9 mouse cellular contexts compared by ENCODE assay signal in the genomic region with DNA sequence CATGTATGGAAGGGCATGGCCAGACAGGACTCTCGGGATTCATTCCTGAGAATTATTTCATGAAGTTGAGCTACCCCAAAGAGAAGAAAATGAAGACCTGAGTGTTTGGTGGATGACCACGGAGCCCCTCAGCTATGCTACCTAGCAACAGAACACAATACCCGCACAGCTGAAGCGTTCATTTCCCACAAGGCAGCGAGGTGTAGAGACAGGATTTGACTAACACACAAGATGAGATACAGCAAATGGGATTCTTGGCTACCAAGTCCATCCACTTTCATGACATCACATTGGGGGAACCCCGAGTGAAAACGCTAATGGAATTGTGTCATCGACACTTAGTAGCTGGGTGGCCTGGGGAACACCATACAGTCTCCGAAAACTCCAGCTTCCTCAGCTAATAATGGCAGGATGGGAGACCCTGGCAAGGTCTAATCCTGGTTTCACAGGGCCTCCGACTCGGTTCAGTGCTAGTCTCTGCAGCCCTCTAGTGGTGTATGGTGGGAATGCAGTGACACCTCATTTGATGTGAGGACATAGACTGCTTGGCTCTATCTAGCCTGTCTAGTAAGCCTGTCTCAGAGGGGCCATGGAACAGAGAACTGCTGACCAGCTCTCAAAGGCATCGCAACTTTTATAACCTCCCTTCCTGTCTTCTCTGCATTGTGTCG. TPM values are rescaled to one million over a fixed set of nuclear protein-coding genes. Genes with fewer than 3 reads are reported as not detected.
A peak's percentile ranks its signal among the peaks of the same experiment; 100 is the strongest.
DNase-seq lines count a peak whose midpoint lies in the region; ATAC-seq and TF ChIP-seq lines count a peak whose summit lies in the region.
"Had no signal": no experiment of that assay in that cellular context is flagged by ENCODE, and none has a peak within 500 bp of the region (broad histone marks: within the 10 kb centered on the region; RNA-seq: fewer than 3 reads in every experiment).

No protein-coding gene starts in this region.

- ATAC-seq in G1E (ENCODE audit: extremely low read depth, insufficient number of reproducible peaks, low FRiP score, poor library complexity, severe bottlenecking), result peak; percentile 49; the same call in 1 of the 2 replicates
- peak; percentile 93 for ATAC-seq in forebrain, embryonic 15.5 days (replicated peaks)

- H3K9ac ChIP-seq in forebrain, embryonic 15.5 days (replicated peaks), result 0 out of 2 replicates have a peak overlapping the region, but pooled peaks have one; percentile 1

- no peaks in the 10 kb centered on the region for H3K36me3 ChIP-seq in G1E (replicated peaks)
- H3K36me3 ChIP-seq in forebrain, embryonic 15.5 days, result no peaks in the 10 kb centered on the region

- no peaks in the 10 kb centered on the region for H3K4me1 ChIP-seq in G1E (ENCODE audit: insufficient read depth, low read depth, low read length)
- peaks cover 17% of the 10 kb centered on the region for H3K4me1 ChIP-seq in forebrain, embryonic 15.5 days
- H3K4me1 ChIP-seq in lung, adult 2 months (ENCODE audit: control insufficient read depth, insufficient read depth, low read length), result no peaks in the 10 kb centered on the region
- peaks cover 7% of the 10 kb centered on the region; the same call in 1 of the 2 replicates for H3K4me1 ChIP-seq in olfactory bulb, adult 2 months (ENCODE audit: control insufficient read depth, insufficient read depth, low read length)

- no peak for TF ChIP-seq POLR2A in lung, adult 2 months (IDR thresholded peaks at IDR 0.05; ENCODE audit: borderline replicate concordance, extremely low read depth, low read depth, low read length)
- TF ChIP-seq POLR2A in olfactory bulb, adult 2 months (IDR thresholded peaks at IDR 0.05; ENCODE audit: insufficient read depth, low read depth, low read length), result no peak

- no peaks in the 10 kb centered on the region for H3K9me3 ChIP-seq in G1E (replicated peaks)
- no peaks in the 10 kb centered on the region for H3K9me3 ChIP-seq in forebrain, embryonic 15.5 days

- peak; percentile 56 for DNase-seq in G1E (ENCODE audit: low spot score)
- DNase-seq in cerebellum, adult 11 months, result peak; percentile 80
- peak; percentile 96 for DNase-seq in heart, postnatal 4 days
- peak; percentile 81 to 97 for DNase-seq in layer of hippocampus, adult 18-20 months (ENCODE audit: low spot score in 2 of 2)
- peak; percentile 83 for DNase-seq in lung, adult 2 months
- peak; percentile 79 for DNase-seq in testis, postnatal 14 days (ENCODE audit: low spot score)

- peak; percentile 91 for TF ChIP-seq CTCF in G1E (IDR thresholded peaks at IDR 0.05; ENCODE audit: low read depth, low read length)
- peak; percentile 96 for TF ChIP-seq CTCF in lung, adult 2 months (IDR thresholded peaks at IDR 0.05; ENCODE audit: insufficient read depth, low read length)
- TF ChIP-seq CTCF in olfactory bulb, adult 2 months (IDR thresholded peaks at IDR 0.05; ENCODE audit: insufficient read depth, low read depth, low read length), result peak; percentile 54; the same call in 1 of the 2 replicates

- 17% methylated on average over 13 of the region's 13 CpGs for WGBS in forebrain, embryonic 15.5 days
- WGBS in lung, adult 2 months, result 24% methylated on average over 13 of the region's 13 CpGs
- WGBS in olfactory bulb, adult 2 months, result 19% methylated on average over 13 of the region's 13 CpGs

- H3K4me2 ChIP-seq in forebrain, embryonic 15.5 days (replicated peaks), result peak overlapping the region; percentile 22

- H3K27ac ChIP-seq in forebrain, embryonic 15.5 days (replicated peaks), result no peak overlapping the region
- H3K27ac ChIP-seq in olfactory bulb, adult 2 months (ENCODE audit: insufficient read depth, low read depth, low read length), result no peak overlapping the region
- H3K27ac ChIP-seq: macrophage had no signal

- peaks cover 6% of the 10 kb centered on the region; the same call in 1 of the 2 replicates for H3K27me3 ChIP-seq in G1E (ENCODE audit: insufficient read depth, low read length)
- H3K27me3 ChIP-seq in forebrain, embryonic 15.5 days, result no peaks in the 10 kb centered on the region

- no peak overlapping the region for H3K4me3 ChIP-seq in G1E (ENCODE audit: low read depth, low read length)
- no peak overlapping the region for H3K4me3 ChIP-seq in forebrain, embryonic 15.5 days
- H3K4me3 ChIP-seq in lung, adult 2 months (replicated peaks; ENCODE audit: extremely low read depth, low read depth, low read length), result no peak overlapping the region
- no peak overlapping the region for H3K4me3 ChIP-seq in olfactory bulb, adult 2 months (ENCODE audit: insufficient read depth, low read depth, low read length)

RNA-seq across cellular contexts. Expression of a gene that starts 40.9 kb away (rescaled TPM):
- total RNA-seq in G1E (2014; fragmentation: Nextera tagmentation) (38.5 and 44.2 TPM in 2 replicates), G1E (2017) (3.0 and 7.0 TPM in 2 replicates)
- 17.3 and 18.4 TPM in 2 replicates for polyA plus RNA-seq in G1E (2012)
- polyA plus RNA-seq in forebrain, embryonic 15.5 days (2015; fragmentation: Nextera tagmentation; extraction: Ambion mirVana), result 111 and 113 TPM in 2 replicates
- total RNA-seq in heart, postnatal 4 days (2021), result 10 to 100 TPM; 24.3 to 28.1 TPM
- total RNA-seq in layer of hippocampus, adult 18-20 months (2021), result 10 to 100 TPM; 58.7 to 60.7 TPM
- 11.5 and 15.4 TPM in 2 replicates for polyA plus RNA-seq in lung, adult 2 months (2012; rRNA removed)
- polyA plus RNA-seq in olfactory bulb, adult 2 months (2012; ENCODE audit: insufficient read depth, insufficient read length, low replicate concordance, missing spikeins), result not detected in 2 replicates

Comparison
In these comparisons a context has a peak if more than half of its experiments do, and no peak if none do; other contexts are left out.
1. RNA of a gene that starts 40.9 kb away (polyA plus RNA-seq): 111 to 113 TPM in forebrain, embryonic 15.5 days, 17.3 to 18.4 TPM in G1E and 11.5 to 15.4 TPM in lung, adult 2 months; not detected in olfactory bulb, adult 2 months; every median in the first group is over 10 times any median in the second.
2. Peak in every context shown above with its lines, with median percentiles within 50 percentile points of each other: DNase-seq and CTCF ChIP-seq.